Mouse (Mus musculus): ENCODE measurements around the gene Gm30191.
A peak's percentile ranks its signal among the peaks of the same experiment; 100 is the strongest.
"Not testable (repeated sequence)": the region's sequence is repeated elsewhere in the genome, so short reads cannot be mapped to it uniquely, and the experiment has no call there.

The Gm30191 gene

GRCm38 (mm10) chr4:134251241-134252130 lies 4.8 kb downstream of the Gm30191 start:
- peak in 1 of 2 experiments; percentile 42 for DNase-seq (ENCODE audit: low spot score in 2 of 2)

GRCm38 (mm10) chr4:134252131-134252910 lies 5.6 kb downstream of the Gm30191 start:
- DNase-seq (ENCODE audit: low spot score in 2 of 2) = no peak

GRCm38 (mm10) chr4:134252911-134253721 lies 6.4 kb downstream of the Gm30191 start:
- DNase-seq (ENCODE audit: low spot score in 2 of 2) = no peak

GRCm38 (mm10) chr4:134253722-134254324 lies 7.1 kb downstream of the Gm30191 start, which contains the start of gene Grrp1:
TSS of gene Grrp1 (minus strand) at chr4:134254106.
- DNase-seq (ENCODE audit: low spot score in 2 of 2) = no peak

GRCm38 (mm10) chr4:134254835-134255234 lies 8.1 kb downstream of the Gm30191 start:
- DNase-seq (ENCODE audit: low spot score in 2 of 2) = no peak

GRCm38 (mm10) chr4:134255854-134256253 lies 9.1 kb downstream of the Gm30191 start:
- no peak for DNase-seq (ENCODE audit: low spot score in 2 of 2)

GRCm38 (mm10) chr4:134256407-134257197 lies 9.9 kb downstream of the Gm30191 start:
- no peak for DNase-seq (ENCODE audit: low spot score in 2 of 2)

- no peak for DNase-seq (ENCODE audit: low spot score in 2 of 2)
Observed at GRCm38 (mm10) chr4:134257198-134258009, 10.7 kb downstream of the Gm30191 start.

- no peak for DNase-seq (ENCODE audit: low spot score in 2 of 2)
Observed at GRCm38 (mm10) chr4:134258354-134258753, 11.6 kb downstream of the Gm30191 start.

GRCm38 (mm10) chr4:134263191-134263590 lies 16.5 kb downstream of the Gm30191 start:
- peak in 1 of 2 experiments; percentile 78 for DNase-seq (ENCODE audit: low spot score in 2 of 2)

GRCm38 (mm10) chr4:134265860-134266585 lies 19.3 kb downstream of the Gm30191 start:
- no peak for DNase-seq (ENCODE audit: low spot score in 2 of 2)

GRCm38 (mm10) chr4:134268102-134268655 lies 21.4 kb downstream of the Gm30191 start:
- no peak for DNase-seq (ENCODE audit: low spot score in 2 of 2)

GRCm38 (mm10) chr4:134269622-134270021 lies 22.9 kb downstream of the Gm30191 start:
- not testable (repeated sequence) for DNase-seq (ENCODE audit: low spot score in 2 of 2)

GRCm38 (mm10) chr4:134271979-134272378 lies 25.2 kb downstream of the Gm30191 start:
- no peak for DNase-seq (ENCODE audit: low spot score in 2 of 2)

- DNase-seq (ENCODE audit: low spot score in 2 of 2) = no peak
Observed at GRCm38 (mm10) chr4:134272731-134273416, 26.1 kb downstream of the Gm30191 start.

GRCm38 (mm10) chr4:134273417-134274345 lies 26.9 kb downstream of the Gm30191 start:
- peak; percentile 50 to 74 for DNase-seq (ENCODE audit: low spot score in 2 of 2)

- DNase-seq (ENCODE audit: low spot score in 2 of 2) = peak; percentile 53 to 71
Observed at GRCm38 (mm10) chr4:134284942-134285341, 38.2 kb downstream of the Gm30191 start.
